Mouse (Mus musculus) hematopoietic multipotent progenitor cell, adult 10-12 weeks (in vitro differentiated cells): Measurements from ENCODE around the gene Crcp. TPM values are rescaled to one million over a fixed set of nuclear protein-coding genes. Genes with fewer than 3 reads are reported as not detected.

Experiments used
- polyA plus RNA-seq: library from polyadenylated mRNA; stranded (reverse); fragments of >175 nt; gene quantifications from 2 replicates; pipeline ENCODE4 v1.2.3, GENCODE M21; 2012; ENCODE audit warnings: low replicate concordance

The Crcp gene
- 8.1 and 9.9 TPM in 2 replicates for polyA plus RNA-seq

DNA sequence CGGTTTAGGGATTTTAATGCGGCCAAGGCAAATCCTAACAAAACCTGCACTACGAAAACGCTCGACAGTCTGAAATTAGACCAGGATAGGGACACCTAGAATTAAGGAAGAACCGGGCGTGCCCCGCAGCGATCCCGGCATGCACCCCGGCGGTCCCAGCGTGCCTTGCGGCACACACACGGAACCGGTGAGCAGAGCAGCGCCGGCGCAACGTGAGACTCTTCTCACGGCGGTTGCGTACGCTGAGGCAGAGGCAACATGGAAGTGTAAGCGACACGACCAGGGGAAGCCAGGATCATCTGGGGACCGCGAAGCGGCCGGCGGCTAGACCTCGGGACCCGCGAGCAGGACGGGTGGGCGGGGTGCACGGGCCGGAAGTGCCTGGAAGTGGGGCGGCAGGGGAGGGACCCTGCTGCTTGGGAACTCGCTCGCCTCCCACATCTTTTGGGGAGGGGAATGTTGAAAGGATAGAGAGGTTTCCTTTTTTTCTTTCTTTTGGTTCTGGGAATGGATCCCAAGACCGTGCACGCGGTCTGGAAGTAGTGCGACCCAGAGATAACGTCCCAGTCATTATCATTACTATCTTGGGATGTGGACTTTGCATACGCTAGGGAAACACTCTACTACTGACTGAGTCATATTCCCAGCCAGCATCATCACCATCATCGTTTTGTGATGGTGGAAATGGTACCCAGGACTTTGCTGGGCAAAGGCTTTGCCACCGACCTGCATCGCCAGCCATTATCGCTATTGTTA lies at the start of gene Crcp, which contains the start of gene Asl:
Gene Crcp (plus strand): TSS at position 149 of the 756 bp plus-strand sequence.
Gene Asl (minus strand): TSS at position 106 of the 756 bp plus-strand sequence.

DNA sequence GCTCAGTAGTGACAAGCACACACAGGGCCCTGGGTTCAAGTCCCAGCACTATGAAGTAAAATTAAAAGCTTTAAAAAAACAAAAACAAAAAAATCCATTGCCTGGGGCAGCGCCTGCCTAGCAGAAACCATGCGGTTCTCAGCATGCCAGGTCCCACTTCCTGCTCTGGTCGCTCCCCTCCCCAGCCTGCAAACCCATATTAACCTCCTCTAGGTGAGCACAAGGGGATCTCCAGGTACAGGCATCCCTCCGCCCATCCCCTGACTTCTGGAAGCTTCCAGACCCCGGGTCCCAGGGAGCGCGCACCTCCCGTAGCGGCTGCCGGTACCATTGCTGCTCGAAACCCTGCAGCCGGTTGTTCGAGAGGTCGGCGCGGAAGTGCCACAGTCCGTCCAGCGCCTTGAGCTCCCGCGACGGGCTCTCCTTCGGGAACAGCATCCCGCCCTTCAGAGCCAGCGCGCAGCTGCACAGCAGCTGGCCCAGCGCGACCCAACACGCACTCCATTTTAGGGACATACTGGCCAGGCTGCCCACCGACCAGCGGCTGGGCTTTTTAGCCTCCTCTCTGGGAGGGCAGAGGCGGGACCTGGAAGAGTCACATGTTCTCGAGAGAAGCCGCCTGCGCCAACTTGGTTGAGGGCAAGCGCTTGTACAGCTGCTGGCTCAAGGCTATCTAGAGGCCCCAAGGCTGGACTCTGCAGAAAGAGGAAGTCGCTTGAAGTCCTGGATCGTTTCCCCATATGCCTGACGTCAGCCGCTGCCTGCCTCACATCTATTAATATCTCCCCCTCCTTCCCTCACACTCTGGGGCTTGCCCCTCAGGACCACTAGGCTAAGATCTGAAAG lies 26.6 kb upstream of the Crcp start, which contains the start of gene Gusb:
Gene Gusb (minus strand): TSS at position 749 of the 846 bp plus-strand sequence.

GRCm38 (mm10) chr5:130073026-130073425 lies 43.9 kb downstream of the Crcp start, which contains the start of gene Tpst1:
Gene Tpst1 (plus strand): TSS chr5:130073326.

Other genes starting within 250 kb of the Crcp start
- 6.4 and 24.2 TPM in 2 replicates for gene Psph, start 241.8 kb upstream of the Crcp start, polyA plus RNA-seq
- gene Sumf2, start 182.3 kb upstream of the Crcp start, polyA plus RNA-seq: 4.7 and 5.4 TPM in 2 replicates
- 193 and 352 TPM in 2 replicates for gene Chchd2, start 141.8 kb upstream of the Crcp start, polyA plus RNA-seq
- 0.63 and 9.1 TPM in 2 replicates for gene Zbed5, start 133.6 kb upstream of the Crcp start, polyA plus RNA-seq
- 0.12 TPM in 1 of 2 replicates, not detected in the other for gene Phkg1, start 130.7 kb upstream of the Crcp start, polyA plus RNA-seq
- gene Nupr1l, start 120.8 kb upstream of the Crcp start, polyA plus RNA-seq: 2.1 and 4.2 TPM in 2 replicates
- 6.3 and 7.4 TPM in 2 replicates for gene Vkorc1l1, start 87.3 kb upstream of the Crcp start, polyA plus RNA-seq
- gene Gusb, start 26.2 kb upstream of the Crcp start, polyA plus RNA-seq: 15.6 and 22.0 TPM in 2 replicates
- gene Asl, start within 50 bp of the Crcp start, polyA plus RNA-seq: 10.3 and 17.1 TPM in 2 replicates
- gene Tpst1, start 44.0 kb downstream of the Crcp start, polyA plus RNA-seq: 17.5 and 48.8 TPM in 2 replicates
- gene Kctd7, start 115.6 kb downstream of the Crcp start, polyA plus RNA-seq: 6.3 and 8.8 TPM in 2 replicates
- gene Rabgef1, start 142.5 kb downstream of the Crcp start, polyA plus RNA-seq: 18.4 and 26.5 TPM in 2 replicates
- gene Tmem248, start 187.8 kb downstream of the Crcp start, polyA plus RNA-seq: 21.7 and 46.6 TPM in 2 replicates
- 7.0 and 29.9 TPM in 2 replicates for gene Sbds, start 226.2 kb downstream of the Crcp start, polyA plus RNA-seq
- gene Tyw1, start 226.3 kb downstream of the Crcp start, polyA plus RNA-seq: 5.4 and 7.6 TPM in 2 replicates